Mouse (Mus musculus): ENCODE data around the gene Ly6f.

DNA sequence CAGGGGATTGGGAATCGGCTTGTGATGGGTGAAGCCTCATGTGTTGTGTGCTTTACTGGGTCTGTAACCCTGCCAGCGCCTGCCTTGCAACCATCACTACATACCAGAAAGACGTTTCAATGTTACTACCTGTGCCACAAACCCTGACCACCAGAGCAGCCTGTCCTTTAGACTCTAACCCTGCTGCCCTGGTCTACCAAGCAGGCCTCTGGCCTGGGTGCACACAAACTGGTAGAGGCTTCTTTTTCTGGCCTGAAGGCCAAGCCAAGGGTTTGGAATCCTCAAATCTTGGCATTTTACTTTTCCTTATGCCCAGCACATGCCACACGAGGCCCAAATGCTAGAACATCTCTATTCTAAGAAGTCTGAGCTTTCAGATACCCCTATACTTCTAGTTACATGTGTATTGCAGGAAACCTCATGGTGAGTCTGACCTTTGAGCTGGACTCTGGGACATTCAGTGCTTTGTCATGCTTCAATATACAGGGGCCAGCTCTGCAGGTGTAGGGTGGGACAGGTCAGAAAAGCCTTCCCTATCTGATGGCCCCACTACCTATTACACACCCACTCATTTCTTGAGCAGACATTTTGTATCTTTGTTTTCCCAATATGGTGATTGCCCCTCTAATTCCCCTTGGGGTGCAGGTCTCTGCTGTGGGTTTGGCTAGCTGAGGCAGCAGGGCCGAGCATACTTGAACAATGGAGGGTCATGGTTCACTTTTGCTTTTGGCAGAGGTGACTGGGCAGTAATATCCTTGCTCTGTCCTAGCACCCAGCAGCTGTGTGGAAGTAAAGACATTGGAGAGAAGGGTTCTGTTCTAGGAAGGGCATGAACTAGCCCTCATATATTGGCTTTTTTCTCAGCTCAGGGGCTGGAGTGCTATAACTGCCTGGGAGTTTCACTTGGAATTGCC, 952 bp downstream of the Ly6f start:
- TF ChIP-seq CTCF (IDR thresholded peaks at IDR 0.05; ENCODE audit: extremely low read depth, insufficient read length, insufficient replicate concordance, low read depth, low read length), result no peak
- no peak for TF ChIP-seq POLR2A (IDR thresholded peaks at IDR 0.05; ENCODE audit: low read depth, low read length)

All from small intestine, adult 2 months (tissue).